Mouse (Mus musculus): ENCODE measurements at regions not wholly inside any gene's neighbourhood (a gene's known extent, or its start where the extent isn't known, plus 50 kb on each side); places are given as distances from the start of the nearest gene placed in this dataset.

- Histone ChIP-seq H3ac (ENCODE audit: control insufficient read depth, insufficient read length) (no peak overlapping the region), H3K4me3 (no peak overlapping the region), H3K4me2 (ENCODE audit: low read depth) (peak overlapping the region; percentile 25), H3K79me2 (ENCODE audit: control insufficient read depth, insufficient read depth) (no peaks in the 10 kb centered on the region), H3K27me3 (ENCODE audit: control insufficient read depth, insufficient read depth, insufficient read length) (no peaks in the 10 kb centered on the region), H3K36me3 (ENCODE audit: control insufficient read depth, insufficient read depth) (no peaks in the 10 kb centered on the region)
- no peak for TF ChIP-seq CEBPB (IDR thresholded peaks at IDR 0.05; ENCODE audit: insufficient read depth, poor library complexity, severe bottlenecking)
- no peak for TF ChIP-seq SRF (IDR thresholded peaks at IDR 0.05; ENCODE audit: control insufficient read depth, insufficient read length, low read depth)
- TF ChIP-seq MYOG (IDR thresholded peaks at IDR 0.05; ENCODE audit: control insufficient read depth in 1 of 3, insufficient read depth in 1 of 3, insufficient read length in 2 of 3, low read depth in 2 of 3), result no peak
- no peak for TF ChIP-seq E2F4 (IDR thresholded peaks at IDR 0.05; ENCODE audit: insufficient read depth)
- TF ChIP-seq POLR2AphosphoS2 (IDR thresholded peaks at IDR 0.05; ENCODE audit: insufficient read length, low read depth), result no peak
- TF ChIP-seq TCF12 (IDR thresholded peaks at IDR 0.05; ENCODE audit: insufficient read depth, poor library complexity, severe bottlenecking), result no peak
- no peak for TF ChIP-seq TCF3 (IDR thresholded peaks at IDR 0.05; ENCODE audit: insufficient read length, low read depth)
- TF ChIP-seq USF1 (IDR thresholded peaks at IDR 0.05; ENCODE audit: low read depth), result no peak
- TF ChIP-seq MAX (IDR thresholded peaks at IDR 0.05; ENCODE audit: low read depth), result no peak
- no peak for TF ChIP-seq REST (IDR thresholded peaks at IDR 0.05; ENCODE audit: insufficient read depth, insufficient read length)
- TF ChIP-seq POLR2A (IDR thresholded peaks at IDR 0.05; ENCODE audit: insufficient read length, low read depth), result no peak
- no peak for TF ChIP-seq MYOD1 (IDR thresholded peaks at IDR 0.05; ENCODE audit: control insufficient read depth in 1 of 3, insufficient read length in 2 of 3, low read depth in 2 of 3)
Observed at GRCm38 (mm10) chr11:112264077-112264476, 517.9 kb upstream of the Sox9 start.

GRCm38 (mm10) chr11:112270911-112271310, 511.1 kb upstream of the Sox9 start:
- no peaks in the 10 kb centered on the region for H3K79me2 ChIP-seq (ENCODE audit: control insufficient read depth, insufficient read depth)
- no peak overlapping the region for H3K4me3 ChIP-seq
- H3K4me2 ChIP-seq (ENCODE audit: low read depth), result no peak overlapping the region
- no peak overlapping the region for H3ac ChIP-seq (ENCODE audit: control insufficient read depth, insufficient read length)
- no peaks in the 10 kb centered on the region for H3K27me3 ChIP-seq (ENCODE audit: control insufficient read depth, insufficient read depth, insufficient read length)
- no peaks in the 10 kb centered on the region for H3K36me3 ChIP-seq (ENCODE audit: control insufficient read depth, insufficient read depth)
- no peak for TF ChIP-seq CEBPB (IDR thresholded peaks at IDR 0.05; ENCODE audit: insufficient read depth, poor library complexity, severe bottlenecking)
- TF ChIP-seq POLR2A (IDR thresholded peaks at IDR 0.05; ENCODE audit: insufficient read length, low read depth), result no peak
- no peak for TF ChIP-seq TCF12 (IDR thresholded peaks at IDR 0.05; ENCODE audit: insufficient read depth, poor library complexity, severe bottlenecking)

GRCm38 (mm10) chr11:112278566-112278965, 503.5 kb upstream of the Sox9 start:
- Histone ChIP-seq H3ac (ENCODE audit: control insufficient read depth, insufficient read length) (no peak overlapping the region), H3K4me2 (ENCODE audit: low read depth) (no peak overlapping the region), H3K36me3 (ENCODE audit: control insufficient read depth, insufficient read depth) (no peaks in the 10 kb centered on the region), H3K4me3 (no peak overlapping the region), H3K27me3 (ENCODE audit: control insufficient read depth, insufficient read depth, insufficient read length) (no peaks in the 10 kb centered on the region), H3K79me2 (ENCODE audit: control insufficient read depth, insufficient read depth) (no peaks in the 10 kb centered on the region)
- TF ChIP-seq SRF (IDR thresholded peaks at IDR 0.05; ENCODE audit: control insufficient read depth, insufficient read length, low read depth) (no peak), E2F4 (IDR thresholded peaks at IDR 0.05; ENCODE audit: insufficient read depth) (no peak), CEBPB (IDR thresholded peaks at IDR 0.05; ENCODE audit: insufficient read depth, poor library complexity, severe bottlenecking) (no peak), MYOD1 (IDR thresholded peaks at IDR 0.05; ENCODE audit: control insufficient read depth in 1 of 3, insufficient read length in 2 of 3, low read depth in 2 of 3) (no peak), TCF12 (IDR thresholded peaks at IDR 0.05; ENCODE audit: insufficient read depth, poor library complexity, severe bottlenecking) (no peak), POLR2AphosphoS2 (IDR thresholded peaks at IDR 0.05; ENCODE audit: insufficient read length, low read depth) (no peak), TCF3 (IDR thresholded peaks at IDR 0.05; ENCODE audit: insufficient read length, low read depth) (no peak), MYOG (IDR thresholded peaks at IDR 0.05; ENCODE audit: control insufficient read depth in 1 of 3, insufficient read depth in 1 of 3, insufficient read length in 2 of 3, low read depth in 2 of 3) (no peak)

- H3ac ChIP-seq (ENCODE audit: control insufficient read depth, insufficient read length), result no peak overlapping the region
- no peak overlapping the region for H3K4me3 ChIP-seq
- H3K4me2 ChIP-seq (ENCODE audit: low read depth), result no peak overlapping the region
- no peaks in the 10 kb centered on the region for H3K27me3 ChIP-seq (ENCODE audit: control insufficient read depth, insufficient read depth, insufficient read length)
- no peaks in the 10 kb centered on the region for H3K79me2 ChIP-seq (ENCODE audit: control insufficient read depth, insufficient read depth)
- no peak for TF ChIP-seq TCF12 (IDR thresholded peaks at IDR 0.05; ENCODE audit: insufficient read depth, poor library complexity, severe bottlenecking)
- no peak for TF ChIP-seq POLR2A (IDR thresholded peaks at IDR 0.05; ENCODE audit: insufficient read length, low read depth)
- TF ChIP-seq SRF (IDR thresholded peaks at IDR 0.05; ENCODE audit: control insufficient read depth, insufficient read length, low read depth), result no peak
- no peak for TF ChIP-seq MAX (IDR thresholded peaks at IDR 0.05; ENCODE audit: low read depth)
- no peaks in the 10 kb centered on the region for H3K36me3 ChIP-seq (ENCODE audit: control insufficient read depth, insufficient read depth)
Observed at GRCm38 (mm10) chr11:112282911-112283310, 499.1 kb upstream of the Sox9 start.

- Histone ChIP-seq H3K4me3 (no peak overlapping the region), H3K36me3 (ENCODE audit: control insufficient read depth, insufficient read depth) (no peaks in the 10 kb centered on the region), H3ac (ENCODE audit: control insufficient read depth, insufficient read length) (no peak overlapping the region), H3K27me3 (ENCODE audit: control insufficient read depth, insufficient read depth, insufficient read length) (no peaks in the 10 kb centered on the region), H3K4me2 (ENCODE audit: low read depth) (no peak overlapping the region), H3K79me2 (ENCODE audit: control insufficient read depth, insufficient read depth) (no peaks in the 10 kb centered on the region)
- TF ChIP-seq POLR2AphosphoS2 (IDR thresholded peaks at IDR 0.05; ENCODE audit: insufficient read length, low read depth) (no peak), TCF3 (IDR thresholded peaks at IDR 0.05; ENCODE audit: insufficient read length, low read depth) (no peak), CEBPB (IDR thresholded peaks at IDR 0.05; ENCODE audit: insufficient read depth, poor library complexity, severe bottlenecking) (no peak), MYOD1 (IDR thresholded peaks at IDR 0.05; ENCODE audit: control insufficient read depth in 1 of 3, insufficient read length in 2 of 3, low read depth in 2 of 3) (no peak), E2F4 (IDR thresholded peaks at IDR 0.05; ENCODE audit: insufficient read depth) (no peak), TCF12 (IDR thresholded peaks at IDR 0.05; ENCODE audit: insufficient read depth, poor library complexity, severe bottlenecking) (no peak), USF1 (IDR thresholded peaks at IDR 0.05; ENCODE audit: low read depth) (no peak), MYOG (IDR thresholded peaks at IDR 0.05; ENCODE audit: control insufficient read depth in 1 of 3, insufficient read depth in 1 of 3, insufficient read length in 2 of 3, low read depth in 2 of 3) (no peak), REST (IDR thresholded peaks at IDR 0.05; ENCODE audit: insufficient read depth, insufficient read length) (no peak), POLR2A (IDR thresholded peaks at IDR 0.05; ENCODE audit: insufficient read length, low read depth) (no peak), MAX (IDR thresholded peaks at IDR 0.05; ENCODE audit: low read depth) (no peak), SRF (IDR thresholded peaks at IDR 0.05; ENCODE audit: control insufficient read depth, insufficient read length, low read depth) (no peak)
Observed at GRCm38 (mm10) chr11:112298901-112299341, 483.1 kb upstream of the Sox9 start.
